Mouse (Mus musculus): ENCODE results near the gene Fdxacb1. TPM values are rescaled to one million over a fixed set of nuclear protein-coding genes. Genes with fewer than 3 reads are reported as not detected.

Gene Fdxacb1
- total and polyA plus RNA-seq, 2 experiments from 2014 or later = 7.9 to 10.0 TPM

GRCm38 (mm10) chr9:50796776-50797175 is 28.7 kb downstream of the Fdxacb1 start:
- no peaks in the 10 kb centered on the region for H3K4me1 ChIP-seq (ENCODE audit: control insufficient read depth, insufficient read depth)
- H3K9me3 ChIP-seq (replicated peaks; ENCODE audit: control insufficient read depth, low read length) = no peaks in the 10 kb centered on the region
- no peak overlapping the region for H3K4me2 ChIP-seq (ENCODE audit: low read depth, low read length)
- TF ChIP-seq CTCF (IDR thresholded peaks at IDR 0.05; ENCODE audit: low read depth) (no peak), EP300 (IDR thresholded peaks at IDR 0.05; ENCODE audit: low read depth) (no peak)
- H3K27ac ChIP-seq (ENCODE audit: low read depth) = no peak overlapping the region
- DNase-seq (ENCODE audit: low spot score) (no peak), ATAC-seq (ENCODE audit: insufficient read depth, low read depth) (no peak)
- H3K9ac ChIP-seq (replicated peaks; ENCODE audit: low read depth, low read length) = no peak overlapping the region
- peaks cover 45% of the 10 kb centered on the region for H3K36me3 ChIP-seq (replicated peaks; ENCODE audit: control insufficient read depth, insufficient read depth, low read length)
- H3K27me3 ChIP-seq (ENCODE audit: control insufficient read depth, insufficient read depth, low read length) = no peaks in the 10 kb centered on the region
- H3K4me3 ChIP-seq (ENCODE audit: low read depth, low read length) = no peak overlapping the region
- 89% methylated on average over 8 of the region's 8 CpGs for WGBS

GRCm38 (mm10) chr9:50797641-50798040 is 29.6 kb downstream of the Fdxacb1 start:
- ATAC-seq (ENCODE audit: insufficient read depth, low read depth) = no peak
- no peak overlapping the region for H3K9ac ChIP-seq (replicated peaks; ENCODE audit: low read depth, low read length)
- TF ChIP-seq CTCF (IDR thresholded peaks at IDR 0.05; ENCODE audit: low read depth) = no peak
- no peak for TF ChIP-seq EP300 (IDR thresholded peaks at IDR 0.05; ENCODE audit: low read depth)
- H3K9me3 ChIP-seq (replicated peaks; ENCODE audit: control insufficient read depth, low read length) = no peaks in the 10 kb centered on the region
- no peak for DNase-seq (ENCODE audit: low spot score)
- no peak overlapping the region for H3K4me2 ChIP-seq (ENCODE audit: low read depth, low read length)
- H3K4me3 ChIP-seq (ENCODE audit: low read depth, low read length) = no peak overlapping the region
- no peaks in the 10 kb centered on the region for H3K27me3 ChIP-seq (ENCODE audit: control insufficient read depth, insufficient read depth, low read length)
- no peaks in the 10 kb centered on the region for H3K4me1 ChIP-seq (ENCODE audit: control insufficient read depth, insufficient read depth)
- 89% methylated on average over 7 of the region's 7 CpGs for WGBS
- H3K36me3 ChIP-seq (replicated peaks; ENCODE audit: control insufficient read depth, insufficient read depth, low read length) = peaks cover 45% of the 10 kb centered on the region
- H3K27ac ChIP-seq (ENCODE audit: low read depth) = no peak overlapping the region

GRCm38 (mm10) chr9:50798368-50798767 is 30.3 kb downstream of the Fdxacb1 start:
- no peak overlapping the region for H3K9ac ChIP-seq (replicated peaks; ENCODE audit: low read depth, low read length)
- DNase-seq (ENCODE audit: low spot score) = no peak
- WGBS = 87% methylated on average over 5 of the region's 5 CpGs

GRCm38 (mm10) chr9:50800985-50801384 is 32.9 kb downstream of the Fdxacb1 start:
- DNase-seq (ENCODE audit: low spot score) (peak; percentile 33), ATAC-seq (ENCODE audit: insufficient read depth, low read depth) (no peak)
- WGBS = 69% methylated on average over 2 of the region's 2 CpGs
- H3K9me3 ChIP-seq (replicated peaks; ENCODE audit: control insufficient read depth, low read length) = no peaks in the 10 kb centered on the region
- peaks cover 62% of the 10 kb centered on the region for H3K36me3 ChIP-seq (replicated peaks; ENCODE audit: control insufficient read depth, insufficient read depth, low read length)
- no peak overlapping the region for H3K4me2 ChIP-seq (ENCODE audit: low read depth, low read length)
- H3K4me1 ChIP-seq (ENCODE audit: control insufficient read depth, insufficient read depth) = no peaks in the 10 kb centered on the region
- no peaks in the 10 kb centered on the region for H3K27me3 ChIP-seq (ENCODE audit: control insufficient read depth, insufficient read depth, low read length)
- no peak overlapping the region for H3K27ac ChIP-seq (ENCODE audit: low read depth)
- TF ChIP-seq CTCF (IDR thresholded peaks at IDR 0.05; ENCODE audit: low read depth) (peak; percentile 72), EP300 (IDR thresholded peaks at IDR 0.05; ENCODE audit: low read depth) (no peak)
- no peak overlapping the region for H3K4me3 ChIP-seq (ENCODE audit: low read depth, low read length)
- no peak overlapping the region for H3K9ac ChIP-seq (replicated peaks; ENCODE audit: low read depth, low read length)

More at GRCm38 (mm10) chr9:50798368-50798767, 30.3 kb downstream of the Fdxacb1 start:
- Histone ChIP-seq H3K4me2 (ENCODE audit: low read depth, low read length) (no peak overlapping the region), H3K36me3 (replicated peaks; ENCODE audit: control insufficient read depth, insufficient read depth, low read length) (peaks cover 51% of the 10 kb centered on the region), H3K27me3 (ENCODE audit: control insufficient read depth, insufficient read depth, low read length) (no peaks in the 10 kb centered on the region), H3K4me1 (ENCODE audit: control insufficient read depth, insufficient read depth) (no peaks in the 10 kb centered on the region), H3K27ac (ENCODE audit: low read depth) (no peak overlapping the region), H3K9me3 (replicated peaks; ENCODE audit: control insufficient read depth, low read length) (no peaks in the 10 kb centered on the region), H3K4me3 (ENCODE audit: low read depth, low read length) (no peak overlapping the region)
- TF ChIP-seq CTCF (IDR thresholded peaks at IDR 0.05; ENCODE audit: low read depth) (no peak), EP300 (IDR thresholded peaks at IDR 0.05; ENCODE audit: low read depth) (no peak)
- no peak for ATAC-seq (ENCODE audit: insufficient read depth, low read depth)

- DNase-seq (ENCODE audit: low spot score) = no peak
Measured at GRCm38 (mm10) chr9:50803055-50803671, 35.1 kb downstream of the Fdxacb1 start.

GRCm38 (mm10) chr9:50808471-50808870 is 40.4 kb downstream of the Fdxacb1 start:
- no peak for ATAC-seq (ENCODE audit: insufficient read depth, low read depth)
- Histone ChIP-seq H3K27me3 (ENCODE audit: control insufficient read depth, insufficient read depth, low read length) (no peaks in the 10 kb centered on the region), H3K4me3 (ENCODE audit: low read depth, low read length) (no peak overlapping the region), H3K4me2 (ENCODE audit: low read depth, low read length) (no peak overlapping the region), H3K9me3 (replicated peaks; ENCODE audit: control insufficient read depth, low read length) (no peaks in the 10 kb centered on the region), H3K27ac (ENCODE audit: low read depth) (no peak overlapping the region), H3K36me3 (replicated peaks; ENCODE audit: control insufficient read depth, insufficient read depth, low read length) (peaks cover 62% of the 10 kb centered on the region), H3K9ac (replicated peaks; ENCODE audit: low read depth, low read length) (no peak overlapping the region), H3K4me1 (ENCODE audit: control insufficient read depth, insufficient read depth) (no peaks in the 10 kb centered on the region; the same call in 1 of the 2 replicates)
- TF ChIP-seq CTCF (IDR thresholded peaks at IDR 0.05; ENCODE audit: low read depth) (no peak), EP300 (IDR thresholded peaks at IDR 0.05; ENCODE audit: low read depth) (no peak)
- WGBS = 82% methylated on average over 6 of the region's 6 CpGs
- DNase-seq (ENCODE audit: low spot score) = no peak

More at GRCm38 (mm10) chr9:50803055-50803671, 35.1 kb downstream of the Fdxacb1 start:
- H3K4me1 ChIP-seq (ENCODE audit: control insufficient read depth, insufficient read depth) = no peaks in the 10 kb centered on the region
- peaks cover 71% of the 10 kb centered on the region for H3K36me3 ChIP-seq (replicated peaks; ENCODE audit: control insufficient read depth, insufficient read depth, low read length)
- no peak overlapping the region for H3K4me3 ChIP-seq (ENCODE audit: low read depth, low read length)
- no peaks in the 10 kb centered on the region for H3K27me3 ChIP-seq (ENCODE audit: control insufficient read depth, insufficient read depth, low read length)
- H3K9me3 ChIP-seq (replicated peaks; ENCODE audit: control insufficient read depth, low read length) = no peaks in the 10 kb centered on the region
- no peak overlapping the region for H3K27ac ChIP-seq (ENCODE audit: low read depth)
- no peak; the same call in 1 of the 2 replicates for ATAC-seq (ENCODE audit: insufficient read depth, low read depth)
- no peak for TF ChIP-seq CTCF (IDR thresholded peaks at IDR 0.05; ENCODE audit: low read depth)
- TF ChIP-seq EP300 (IDR thresholded peaks at IDR 0.05; ENCODE audit: low read depth) = no peak
- 85% methylated on average over 7 of the region's 7 CpGs for WGBS
- no peak overlapping the region for H3K9ac ChIP-seq (replicated peaks; ENCODE audit: low read depth, low read length)
- H3K4me2 ChIP-seq (ENCODE audit: low read depth, low read length) = no peak overlapping the region
